Mouse (Mus musculus) intestine, embryonic 16.5 days (tissue): ENCODE measurements at regions not wholly inside any gene's neighbourhood (a gene's known extent, or its start where the extent isn't known, plus 50 kb on each side); places are given as distances from the start of the nearest gene placed in this dataset.

ENCODE experiments used
- ATAC-seq: fragments of 200-750 bp; cut with Nextera tagmentation; 2 replicates; pipeline ENCODE4 v1.8.0; 2017; ENCODE audit warnings: moderate TSS enrichment, moderate library complexity
- H3K27ac ChIP-seq: fragments of 300-500 bp; sonication (generic); 2 replicates; pipeline ENCODE4 v1.5.1; 2014; ENCODE audit warnings: mild to moderate bottlenecking, low read length
- H3K27me3 ChIP-seq: fragments of 300-500 bp; sonication (generic); replicated peaks from 2 replicates; pipeline ENCODE4 v1.6.1; 2014; ENCODE audit warnings: low read length, control low read depth, mixed read lengths; ENCODE audit not compliant: control insufficient read depth, insufficient read depth
- H3K36me3 ChIP-seq: fragments of 300-500 bp; sonication (generic); 2 replicates; pipeline ENCODE4 v1.6.1; 2014; ENCODE audit warnings: low read length, control low read depth; ENCODE audit not compliant: control insufficient read depth, insufficient read depth
- H3K4me1 ChIP-seq: fragments of 300-500 bp; sonication (generic); 2 replicates; pipeline ENCODE4 v1.6.1; 2014; ENCODE audit warnings: low read length, control low read depth, mixed read lengths; ENCODE audit not compliant: control insufficient read depth, insufficient read depth
- H3K4me2 ChIP-seq: fragments of 300-500 bp; sonication (generic); 2 replicates; pipeline ENCODE4 v1.6.1; 2014; ENCODE audit warnings: low read depth, low read length, control low read depth
- H3K4me3 ChIP-seq: fragments of 300-500 bp; sonication (generic); 2 replicates; pipeline ENCODE4 v1.5.1; 2014; ENCODE audit warnings: mild to moderate bottlenecking, low read length
- H3K9ac ChIP-seq: fragments of 300-500 bp; sonication (generic); 2 replicates; pipeline ENCODE4 v1.6.1; 2014; ENCODE audit warnings: low read depth, low read length
- H3K9me3 ChIP-seq: fragments of 300-500 bp; sonication (generic); 2 replicates; pipeline ENCODE4 v1.6.1; 2016; ENCODE audit warnings: low read length, control low read depth; ENCODE audit not compliant: control insufficient read depth
- WGBS: fragments of 180-500 bp; shearing (Covaris S2); extraction: QIAGEN DNeasy Blood & Tissue Kit; methylation state at CpG from one replicate; pipeline ENCODE4 v1.1.7; 2014; 5-methylcytosine and 5-hydroxymethylcytosine counted together

DNA sequence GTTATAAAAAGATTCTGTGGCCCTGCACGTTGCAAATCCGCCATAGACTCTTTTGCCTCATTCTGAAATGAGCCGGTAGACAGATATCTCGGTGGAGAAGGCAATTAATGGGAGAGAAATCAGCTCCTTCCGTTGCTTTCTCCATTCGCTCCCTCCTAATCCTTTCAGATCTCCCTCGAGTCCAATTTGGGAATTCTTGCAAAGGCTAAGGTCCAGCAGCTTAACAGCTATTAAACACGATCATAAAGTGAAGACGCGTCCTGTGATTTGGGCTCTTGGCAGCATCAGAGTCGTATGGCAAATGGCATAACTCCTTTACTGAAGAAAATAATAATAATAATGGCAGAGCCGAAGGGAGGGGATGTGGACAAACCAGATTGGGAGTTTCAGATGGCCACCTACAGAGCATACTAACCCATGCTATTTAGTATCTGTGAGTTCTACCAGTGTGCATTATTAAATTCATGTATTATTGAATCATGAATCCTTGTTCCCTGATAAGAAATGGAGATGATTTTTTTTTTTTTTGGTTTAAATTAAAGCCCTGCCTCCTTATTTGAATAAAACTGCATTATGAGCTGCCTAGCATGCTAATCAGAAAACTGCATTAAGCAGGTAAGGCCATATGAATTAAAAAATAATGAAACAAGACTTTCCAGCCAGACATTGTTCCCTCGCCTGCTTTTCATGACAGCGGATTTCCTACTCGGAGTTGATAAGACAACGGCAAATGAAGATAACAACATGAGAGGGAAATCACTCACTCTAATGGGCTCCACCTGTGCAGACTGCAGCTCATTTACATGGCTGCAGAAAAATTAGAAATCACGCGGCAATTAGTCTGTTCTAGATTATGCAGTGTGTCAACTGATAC is 246.2 kb upstream of the Meis1 start:
- no peak for ATAC-seq
- 76% methylated on average over 18 of the region's 18 CpGs for WGBS
- Histone ChIP-seq H3K27me3 (no peaks in the 10 kb centered on the region), H3K9me3 (no peaks in the 10 kb centered on the region), H3K27ac (no peak overlapping the region), H3K36me3 (no peaks in the 10 kb centered on the region), H3K4me1 (no peaks in the 10 kb centered on the region), H3K4me2 (no peak overlapping the region), H3K4me3 (no peak overlapping the region), H3K9ac (no peak overlapping the region)

DNA sequence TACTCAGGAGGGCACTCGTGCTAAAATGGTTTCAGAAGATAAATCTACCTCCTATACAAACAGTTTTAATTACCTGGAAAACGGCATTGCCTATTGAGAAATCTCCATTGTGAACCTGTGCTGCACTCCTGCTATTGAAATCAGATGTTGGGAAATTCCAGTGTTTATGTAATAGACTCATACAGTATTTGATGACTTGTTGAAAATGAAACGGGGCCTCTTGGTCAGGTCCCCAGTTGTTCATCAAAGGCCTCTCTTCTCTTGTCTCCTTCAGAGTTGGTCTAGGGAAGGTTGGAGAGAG is 246.8 kb upstream of the Meis1 start:
- Histone ChIP-seq H3K9me3 (no peaks in the 10 kb centered on the region), H3K4me2 (no peak overlapping the region), H3K27me3 (no peaks in the 10 kb centered on the region), H3K36me3 (no peaks in the 10 kb centered on the region), H3K4me3 (no peak overlapping the region), H3K4me1 (no peaks in the 10 kb centered on the region), H3K27ac (no peak overlapping the region), H3K9ac (no peak overlapping the region)
- no peak for ATAC-seq
- WGBS: 50% methylated on average over 3 of the region's 3 CpGs

DNA sequence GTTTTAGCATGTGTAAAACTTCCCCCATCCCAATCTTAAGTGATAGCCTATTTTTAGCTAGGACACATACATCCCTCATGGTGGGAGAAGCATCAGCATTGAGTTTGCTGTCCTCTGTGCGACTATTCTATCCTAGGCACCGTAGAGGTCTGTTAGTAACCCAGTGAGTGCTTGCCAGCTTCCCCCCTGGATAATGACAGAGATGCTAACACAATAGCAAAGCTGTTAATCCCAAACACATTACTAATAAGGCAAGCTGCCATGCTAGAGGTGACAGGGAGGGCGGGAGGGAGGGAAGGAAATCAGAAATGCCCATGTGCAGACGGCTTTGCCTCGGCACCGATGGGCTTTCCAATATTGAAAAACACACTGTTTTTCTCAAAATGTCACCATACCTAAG is 272.2 kb upstream of the Meis1 start:
- Histone ChIP-seq H3K4me3 (no peak overlapping the region), H3K4me1 (no peaks in the 10 kb centered on the region), H3K27ac (no peak overlapping the region), H3K9me3 (no peaks in the 10 kb centered on the region), H3K27me3 (no peaks in the 10 kb centered on the region), H3K4me2 (no peak overlapping the region), H3K36me3 (no peaks in the 10 kb centered on the region), H3K9ac (no peak overlapping the region)
- 85% methylated on average over 6 of the region's 6 CpGs for WGBS
- no peak for ATAC-seq

DNA sequence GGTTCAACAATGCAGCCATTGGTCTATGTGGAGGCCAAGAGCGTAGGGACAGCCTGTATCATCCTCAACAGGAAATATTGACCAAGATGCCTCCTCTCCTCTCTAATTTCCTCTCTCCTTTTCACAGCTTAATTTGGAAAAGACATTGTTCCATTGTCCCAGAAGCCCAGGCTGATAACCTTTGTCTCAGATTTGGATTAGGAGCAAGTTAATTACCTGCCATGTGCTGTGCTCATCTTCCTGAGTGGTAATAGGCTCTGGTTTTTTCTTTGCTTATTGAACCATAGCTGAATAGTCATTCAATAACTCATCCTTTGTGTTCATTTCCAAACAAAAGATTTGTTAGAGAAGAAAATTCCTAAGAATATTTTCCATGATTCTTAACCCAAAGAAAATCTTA is 280.6 kb upstream of the Meis1 start:
- H3K4me3 ChIP-seq: no peak overlapping the region
- no peaks in the 10 kb centered on the region for H3K27me3 ChIP-seq
- no peaks in the 10 kb centered on the region for H3K9me3 ChIP-seq
- H3K27ac ChIP-seq: no peak overlapping the region
- H3K36me3 ChIP-seq: no peaks in the 10 kb centered on the region
- no peak overlapping the region for H3K4me2 ChIP-seq
- H3K4me1 ChIP-seq: no peaks in the 10 kb centered on the region
- H3K9ac ChIP-seq: no peak overlapping the region
- 95% methylated on average over 1 of the region's 1 CpGs for WGBS
- ATAC-seq: no peak

DNA sequence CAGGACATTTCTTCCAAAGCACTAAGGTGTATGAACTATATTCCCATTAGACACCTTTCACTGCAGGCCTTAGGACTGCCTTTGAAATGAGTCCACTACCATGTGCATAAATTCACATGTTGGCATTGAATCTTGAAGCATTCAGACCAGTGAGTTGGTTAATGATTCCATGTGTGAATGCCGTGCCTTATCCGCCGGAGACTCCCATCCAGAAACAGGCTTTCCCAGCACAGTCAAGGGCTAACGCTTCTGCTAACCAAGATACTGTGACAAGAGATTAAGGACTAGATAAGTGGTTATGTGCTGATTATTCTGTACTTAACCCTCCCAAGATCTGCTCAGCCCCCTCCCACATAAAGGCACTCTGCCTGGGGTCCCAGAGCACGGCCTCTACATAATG is 287.9 kb upstream of the Meis1 start:
- Histone ChIP-seq H3K9me3 (no peaks in the 10 kb centered on the region), H3K27ac (no peak overlapping the region), H3K4me2 (no peak overlapping the region), H3K27me3 (no peaks in the 10 kb centered on the region), H3K9ac (no peak overlapping the region), H3K4me3 (no peak overlapping the region), H3K36me3 (no peaks in the 10 kb centered on the region), H3K4me1 (no peaks in the 10 kb centered on the region)
- 74% methylated on average over 5 of the region's 5 CpGs for WGBS
- no peak for ATAC-seq

DNA sequence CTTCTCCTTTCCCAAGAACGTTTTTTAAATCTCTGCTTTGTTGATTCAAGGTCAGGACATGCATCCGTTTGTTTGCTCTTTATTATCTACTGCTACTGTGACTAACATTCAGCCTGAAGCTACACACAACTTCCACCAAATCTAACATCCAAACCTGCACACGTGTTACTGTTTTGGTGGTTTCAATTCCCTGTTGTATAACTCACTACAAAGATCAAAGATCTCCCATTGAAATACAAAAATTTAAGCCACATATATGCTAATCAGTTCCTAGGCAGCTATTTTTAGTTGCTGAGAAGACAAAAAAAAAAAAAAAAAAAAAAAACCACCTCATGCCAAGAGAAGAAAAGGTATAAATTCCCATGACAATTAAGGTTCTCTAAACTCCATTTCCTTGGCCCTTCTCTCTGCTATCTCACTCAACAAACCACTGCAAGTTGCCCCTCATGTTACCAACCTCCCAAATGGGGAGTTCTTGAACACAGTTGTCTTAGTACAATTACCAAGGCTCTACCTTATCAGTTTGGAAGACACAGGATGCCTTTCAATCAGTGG is 312.0 kb upstream of the Meis1 start:
- H3K4me3 ChIP-seq: no peak overlapping the region
- H3K9me3 ChIP-seq: no peaks in the 10 kb centered on the region
- no peaks in the 10 kb centered on the region for H3K27me3 ChIP-seq
- H3K9ac ChIP-seq: no peak overlapping the region
- no peak overlapping the region for H3K4me2 ChIP-seq
- no peaks in the 10 kb centered on the region for H3K4me1 ChIP-seq
- H3K36me3 ChIP-seq: no peaks in the 10 kb centered on the region
- ATAC-seq: no peak
- 30% methylated on average over 3 of the region's 3 CpGs for WGBS
- H3K27ac ChIP-seq: no peak overlapping the region

DNA sequence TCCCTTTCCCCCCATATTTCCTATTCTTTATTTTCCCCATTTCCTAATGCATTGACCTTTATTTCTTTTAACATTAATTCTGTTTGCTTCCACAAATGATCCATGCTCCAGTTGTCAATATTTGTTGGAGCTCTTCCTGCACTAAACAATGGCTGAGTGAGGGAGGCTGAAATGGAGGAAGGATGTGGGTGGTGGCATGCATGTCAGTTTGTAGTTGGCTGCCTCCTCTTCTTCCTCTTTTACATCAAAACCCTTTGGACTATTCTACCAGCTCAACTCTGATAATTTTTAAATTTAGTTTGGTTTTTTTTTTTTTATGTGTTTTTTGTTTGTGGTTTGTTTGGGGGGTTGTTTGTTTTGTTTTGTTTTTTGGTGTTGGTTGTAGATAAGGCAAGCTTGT is 313.5 kb upstream of the Meis1 start:
- Histone ChIP-seq H3K36me3 (no peaks in the 10 kb centered on the region), H3K4me3 (no peak overlapping the region), H3K27ac (no peak overlapping the region), H3K27me3 (no peaks in the 10 kb centered on the region), H3K9me3 (no peaks in the 10 kb centered on the region), H3K9ac (no peak overlapping the region), H3K4me1 (no peaks in the 10 kb centered on the region), H3K4me2 (no peak overlapping the region)
- no peak for ATAC-seq

DNA sequence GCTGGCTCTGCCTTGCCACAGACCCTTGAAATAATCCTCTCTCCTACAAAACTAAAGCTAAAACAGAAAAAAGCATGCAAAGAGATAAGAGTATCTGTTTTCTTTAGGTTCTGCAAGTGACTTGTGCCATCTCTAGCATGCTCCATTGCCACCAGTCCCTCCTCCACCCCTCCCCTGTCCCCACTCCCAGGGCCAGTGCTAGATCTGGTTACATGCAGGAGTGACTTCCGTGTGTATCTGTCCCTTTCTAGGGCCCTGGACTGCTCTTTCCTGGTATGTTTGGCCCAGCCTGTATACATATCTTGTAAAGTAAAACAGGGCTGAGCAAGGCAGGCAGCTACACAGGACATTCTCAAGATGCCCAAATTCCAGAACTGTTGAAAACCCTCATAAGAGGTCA is 313.9 kb upstream of the Meis1 start:
- Histone ChIP-seq H3K9ac (no peak overlapping the region), H3K4me1 (no peaks in the 10 kb centered on the region), H3K4me2 (no peak overlapping the region), H3K27ac (no peak overlapping the region), H3K9me3 (no peaks in the 10 kb centered on the region), H3K36me3 (no peaks in the 10 kb centered on the region), H3K4me3 (no peak overlapping the region), H3K27me3 (no peaks in the 10 kb centered on the region)
- ATAC-seq: no peak
- WGBS: 45% methylated on average over 1 of the region's 1 CpGs

DNA sequence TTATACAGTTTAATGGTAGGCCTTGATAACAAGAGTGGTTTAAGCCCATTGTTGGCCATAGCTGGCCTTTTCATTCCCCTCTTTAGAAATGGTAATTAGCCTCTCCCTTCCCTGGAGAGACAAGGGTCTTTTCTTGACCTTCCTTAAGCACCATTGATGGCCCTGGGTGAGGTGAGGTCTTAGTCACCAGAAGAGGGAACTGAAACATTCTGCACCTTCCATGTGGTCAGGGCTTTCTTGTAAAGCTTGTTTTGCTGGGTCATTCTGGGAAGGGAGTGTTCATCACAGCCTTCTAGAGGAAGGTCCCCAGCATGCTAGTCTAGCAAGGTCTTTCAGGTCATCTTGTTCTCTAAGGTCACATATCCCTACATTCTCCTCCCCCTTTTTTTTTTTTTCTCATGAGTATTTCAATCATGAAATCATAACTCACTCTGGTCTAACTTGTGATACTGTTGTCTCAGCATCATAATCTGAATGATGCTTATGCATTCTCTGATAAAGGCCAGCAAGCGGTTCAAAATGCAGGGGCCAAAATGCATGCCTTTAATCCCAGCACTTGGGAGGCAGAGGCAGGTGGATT is 315.2 kb upstream of the Meis1 start:
- WGBS: 100% methylated on average over 1 of the region's 1 CpGs
- H3K4me1 ChIP-seq: no peaks in the 10 kb centered on the region
- no peak overlapping the region for H3K4me3 ChIP-seq
- no peaks in the 10 kb centered on the region for H3K9me3 ChIP-seq
- no peak for ATAC-seq
- H3K27me3 ChIP-seq: no peaks in the 10 kb centered on the region
- H3K27ac ChIP-seq: no peak overlapping the region
- no peak overlapping the region for H3K4me2 ChIP-seq
- H3K36me3 ChIP-seq: no peaks in the 10 kb centered on the region
- no peak overlapping the region for H3K9ac ChIP-seq
